Mouse (Mus musculus) liver, postnatal 0 days (tissue): ENCODE data around the gene Gm20388.

ENCODE experiments used
- CTCF ChIP-seq: sonication (generic); IDR thresholded peaks from 2 replicates; pipeline ENCODE4 v1.5.1; 2016; ENCODE audit warnings: antibody characterized with exemption, low read depth
- EP300 ChIP-seq: IDR thresholded peaks from 2 replicates; pipeline ENCODE4 v1.6.1; 2016; ENCODE audit warnings: antibody characterized with exemption, low read depth, mild to moderate bottlenecking

DNA sequence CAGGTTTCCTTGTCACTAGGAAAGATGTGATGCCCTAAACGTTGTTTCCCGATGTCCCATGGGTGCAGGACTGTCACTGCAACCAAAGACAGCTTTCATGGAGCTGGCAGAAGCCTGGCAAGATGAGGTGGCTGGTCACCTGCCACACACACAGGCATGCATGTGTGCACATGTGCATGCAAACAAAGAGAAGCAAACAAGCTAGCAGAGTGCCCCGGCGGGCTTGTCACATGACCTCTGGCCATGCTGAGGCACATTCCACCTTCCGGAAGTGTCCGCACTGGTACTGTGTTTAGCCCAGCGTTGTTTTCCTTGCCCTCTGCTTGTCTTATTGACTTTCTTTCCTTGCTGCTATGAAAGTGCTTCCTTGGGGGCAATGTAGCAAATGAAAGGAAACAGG is 4417.6 kb downstream of the Gm20388 start:
- no peak for TF ChIP-seq CTCF
- TF ChIP-seq EP300: no peak
